Mouse (Mus musculus) G1E (cell line): ENCODE results near the gene Mettl17. TPM values are rescaled to one million over a fixed set of nuclear protein-coding genes. Genes with fewer than 3 reads are reported as not detected.
"Not testable (repeated sequence)": the region's sequence is repeated elsewhere in the genome, so short reads cannot be mapped to it uniquely, and the experiment has no call there.

Experiments used
- ATAC-seq: 2 replicates; pipeline ENCODE4 v1.8.0; 2016; ENCODE audit warnings: mild to moderate bottlenecking; ENCODE audit not compliant: insufficient number of reproducible peaks, poor library complexity, low FRiP score, severe bottlenecking; ENCODE audit errors: extremely low read depth
- DNase-seq: peaks from one replicate; pipeline ENCODE4 v3.0.0; 2012; ENCODE audit warnings: low spot score
- H3K27me3 ChIP-seq: 2 replicates; pipeline ENCODE4 v1.6.1; 2012; ENCODE audit warnings: mild to moderate bottlenecking, low read length, inconsistent platforms; ENCODE audit not compliant: insufficient read depth
- H3K36me3 ChIP-seq: replicated peaks from 2 replicates; pipeline ENCODE3; 2012; ENCODE audit warnings: mild to moderate bottlenecking, inconsistent platforms
- H3K4me1 ChIP-seq: 2 replicates; pipeline ENCODE4 v1.6.1; 2012; ENCODE audit warnings: low read depth, low read length, inconsistent platforms, mixed read lengths; ENCODE audit not compliant: insufficient read depth
- H3K4me3 ChIP-seq: 2 replicates; pipeline ENCODE4 v1.5.1; 2012; ENCODE audit warnings: low read depth, mild to moderate bottlenecking, inconsistent platforms, low read length, moderate library complexity, mixed read lengths
- H3K9me3 ChIP-seq: replicated peaks from 2 replicates; pipeline ENCODE4 v1.6.1; 2012; ENCODE audit warnings: inconsistent platforms
- CTCF ChIP-seq: IDR thresholded peaks from 2 replicates; pipeline ENCODE4 v1.5.1; 2012; ENCODE audit warnings: low read depth, low read length, inconsistent platforms, mixed read lengths
- GATA1 ChIP-seq: IDR thresholded peaks from 2 replicates; pipeline ENCODE4 v1.6.1; 2012; ENCODE audit warnings: borderline replicate concordance, low read length, inconsistent platforms, mixed read lengths
- GATA2 ChIP-seq: IDR thresholded peaks from 2 replicates; pipeline ENCODE4 v1.6.1; 2012; ENCODE audit warnings: low read depth, low read length, inconsistent platforms, borderline replicate concordance
- POLR2AphosphoS5 ChIP-seq: IDR thresholded peaks from 2 replicates; pipeline ENCODE4 v1.6.1; 2012; ENCODE audit warnings: low read depth, low read length, inconsistent platforms; ENCODE audit not compliant: insufficient replicate concordance
- TAL1 ChIP-seq: conservative IDR thresholded peaks from 2 replicates; pipeline ENCODE4 v1.6.1; 2012; ENCODE audit warnings: low read depth, low read length, inconsistent platforms, mixed read lengths
- polyA plus RNA-seq: library from polyadenylated mRNA; stranded (reverse); fragments of >175 nt; gene quantifications from 2 replicates; pipeline ENCODE4 v1.2.3, GENCODE M21; 2012
- total RNA-seq, 2 experiments: library from RNA; stranded (forward) in 1 of 2; stranded (reverse) in 1 of 2; fragments of 200-1000 nt in 1 of 2; fragments of >200 nt in 1 of 2; fragmentation: Nextera tagmentation in 1 of 2; gene quantifications; 2 replicates each; pipeline ENCODE4 v1.2.3; 2014 to 2017

The Mettl17 gene
- total and polyA plus RNA-seq, 3 experiments: 19.5 to 36.9 (median 23.2) TPM

GRCm38 (mm10) chr14:51922910-51923309 lies 38.3 kb downstream of the Mettl17 start:
- Histone ChIP-seq H3K4me3 (no peak overlapping the region), H3K9me3 (no peaks in the 10 kb centered on the region), H3K36me3 (no peaks in the 10 kb centered on the region), H3K27me3 (peaks cover 7% of the 10 kb centered on the region; the same call in 1 of the 2 replicates), H3K4me1 (no peaks in the 10 kb centered on the region)
- TF ChIP-seq POLR2AphosphoS5 (no peak), CTCF (no peak), GATA2 (no peak), TAL1 (no peak), GATA1 (no peak)
- no peak for DNase-seq
- no peak for ATAC-seq

DNA sequence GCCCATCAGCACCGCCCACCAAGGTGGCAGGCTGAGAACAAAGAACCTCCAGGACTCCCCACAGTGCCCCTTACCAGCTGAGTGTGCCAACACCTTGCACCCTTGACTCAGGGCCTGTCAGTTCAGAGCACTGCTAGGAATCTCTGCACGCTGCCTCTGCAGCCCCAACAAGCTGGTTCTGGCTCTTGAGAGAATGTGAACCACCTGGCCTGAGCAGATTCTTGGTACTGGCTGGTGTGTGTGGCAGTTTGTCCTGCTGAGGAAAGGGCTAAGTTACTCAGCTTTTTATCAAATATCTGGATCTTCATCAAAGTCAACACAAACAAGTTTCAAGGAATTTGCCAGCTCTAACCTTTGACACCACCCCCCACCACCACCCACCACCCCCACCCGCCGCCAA lies 38.9 kb downstream of the Mettl17 start:
- Histone ChIP-seq H3K4me3 (no peak overlapping the region), H3K36me3 (no peaks in the 10 kb centered on the region), H3K27me3 (peaks cover 7% of the 10 kb centered on the region; the same call in 1 of the 2 replicates), H3K4me1 (no peaks in the 10 kb centered on the region), H3K9me3 (no peaks in the 10 kb centered on the region)
- DNase-seq: no peak
- no peak for ATAC-seq
- TF ChIP-seq GATA1 (no peak), TAL1 (no peak), CTCF (no peak), GATA2 (no peak), POLR2AphosphoS5 (no peak)

DNA sequence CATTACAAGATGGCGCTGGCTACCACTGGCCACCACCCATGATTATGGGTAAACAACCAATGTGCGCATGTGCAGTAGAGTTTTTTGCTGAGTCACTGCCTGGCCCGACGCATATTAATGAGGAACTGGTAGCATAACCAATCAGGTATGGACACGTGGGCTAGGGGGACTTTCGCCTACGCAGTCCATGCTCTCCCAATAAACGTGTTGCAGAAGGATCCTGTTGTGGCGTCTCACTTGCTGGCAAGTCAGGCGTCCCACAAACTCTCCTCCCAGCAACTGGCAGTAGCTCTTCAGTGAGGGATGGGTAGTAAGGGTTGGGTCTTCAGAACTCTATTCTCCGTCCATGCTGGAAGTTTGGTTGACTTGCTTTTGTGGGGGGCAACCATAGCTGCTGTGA lies 42.3 kb downstream of the Mettl17 start:
- H3K9me3 ChIP-seq, DNase-seq, H3K27me3 ChIP-seq, H3K36me3 ChIP-seq, H3K4me1 ChIP-seq, H3K4me3 ChIP-seq, ATAC-seq: not testable (repeated sequence)

DNA sequence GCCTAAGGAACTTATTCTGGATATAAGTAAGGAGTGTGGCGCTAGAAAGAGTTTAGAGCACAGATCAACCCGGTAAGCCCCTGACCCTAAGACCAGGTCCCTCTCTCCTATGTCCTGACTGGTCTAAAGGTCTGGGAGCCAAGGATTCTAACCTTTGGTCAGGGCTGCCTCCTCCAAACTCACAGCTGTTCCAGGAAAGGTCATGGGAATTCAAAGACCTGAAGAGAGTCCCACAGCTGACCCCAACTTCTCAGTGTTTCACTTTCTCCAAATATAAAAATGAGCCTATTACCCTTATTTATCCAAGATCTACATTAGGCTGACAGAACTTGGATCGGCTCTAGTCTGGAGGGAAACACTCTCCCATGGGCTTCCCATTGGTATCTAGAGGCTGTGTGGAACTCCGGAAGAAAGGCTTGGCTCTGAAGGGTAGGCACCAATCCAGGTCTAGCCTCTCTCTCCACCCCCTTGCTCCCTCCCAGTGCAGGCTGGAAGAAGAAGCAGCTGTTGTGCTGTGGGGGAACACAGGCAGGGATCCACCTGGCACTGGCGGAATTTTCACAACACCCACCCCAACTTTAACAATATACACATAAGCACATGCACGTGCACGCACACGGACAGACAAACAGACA lies 44.8 kb downstream of the Mettl17 start:
- TF ChIP-seq POLR2AphosphoS5 (no peak), TAL1 (no peak), GATA1 (no peak), GATA2 (no peak), CTCF (no peak)
- no peak for ATAC-seq

DNA sequence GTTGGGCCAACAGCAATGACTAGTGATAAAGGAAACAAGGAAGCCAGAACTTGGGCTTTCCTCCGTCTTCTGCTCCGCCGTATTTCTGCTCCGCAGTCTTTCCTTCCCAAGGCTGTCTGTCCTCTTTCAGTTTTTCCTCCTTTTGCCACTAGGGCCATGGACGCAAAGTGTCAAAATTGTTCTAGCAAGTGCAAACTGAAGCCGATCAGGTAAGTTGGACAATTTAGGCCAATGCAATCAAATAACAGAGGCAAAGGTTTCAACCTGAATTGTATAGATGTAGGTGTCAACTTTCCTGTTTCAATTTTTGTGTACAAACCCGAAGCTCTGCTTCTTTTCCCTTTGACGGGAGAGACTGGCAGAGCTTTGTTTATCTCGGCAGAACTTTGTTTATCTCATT lies 45.3 kb downstream of the Mettl17 start:
- Histone ChIP-seq H3K27me3 (no peaks in the 10 kb centered on the region; the same call in 1 of the 2 replicates), H3K4me1 (no peaks in the 10 kb centered on the region), H3K9me3 (no peaks in the 10 kb centered on the region), H3K4me3 (no peak overlapping the region), H3K36me3 (no peaks in the 10 kb centered on the region)
- no peak for ATAC-seq
- no peak for DNase-seq
- TF ChIP-seq GATA2: no peak
- no peak for TF ChIP-seq CTCF
- TF ChIP-seq TAL1: no peak
- TF ChIP-seq GATA1: no peak
- no peak for TF ChIP-seq POLR2AphosphoS5

More for the DNA sequence above, 44.8 kb downstream of the Mettl17 start:
- Histone ChIP-seq H3K4me3 (no peak overlapping the region), H3K27me3 (no peaks in the 10 kb centered on the region; the same call in 1 of the 2 replicates), H3K4me1 (no peaks in the 10 kb centered on the region), H3K36me3 (no peaks in the 10 kb centered on the region), H3K9me3 (no peaks in the 10 kb centered on the region)
- DNase-seq: no peak

DNA sequence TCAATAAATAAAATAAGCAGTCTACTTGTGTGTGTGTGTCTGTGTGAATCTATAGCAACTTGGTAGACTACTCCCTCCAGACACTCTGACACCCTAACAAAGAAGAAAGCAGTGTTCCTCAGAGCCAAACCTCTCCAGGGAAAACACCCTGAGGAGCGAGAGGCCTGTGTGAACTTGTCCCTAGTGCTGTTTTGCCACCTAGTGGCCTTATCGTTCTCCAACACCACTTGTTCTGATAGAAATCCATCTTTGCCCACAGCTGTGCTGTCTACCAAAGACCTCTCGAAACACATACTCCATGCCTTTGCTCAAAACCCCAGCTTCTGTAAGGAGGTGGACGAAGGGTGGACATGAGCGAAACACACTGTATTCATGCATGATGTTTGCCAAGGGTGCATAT lies 46.2 kb downstream of the Mettl17 start:
- no peak for TF ChIP-seq GATA2
- no peak for TF ChIP-seq TAL1
- TF ChIP-seq GATA1: no peak
- TF ChIP-seq POLR2AphosphoS5: no peak
- Histone ChIP-seq H3K4me3 (no peak overlapping the region), H3K36me3 (no peaks in the 10 kb centered on the region), H3K4me1 (no peaks in the 10 kb centered on the region), H3K27me3 (no peaks in the 10 kb centered on the region; the same call in 1 of the 2 replicates), H3K9me3 (no peaks in the 10 kb centered on the region)
- no peak for ATAC-seq
- no peak for DNase-seq
